Mouse (Mus musculus) kidney, adult 2 months (tissue): ENCODE results near the gene Rgs11. TPM values are rescaled to one million over a fixed set of nuclear protein-coding genes. Genes with fewer than 3 reads are reported as not detected.
A peak's percentile ranks its signal among the peaks of the same experiment; 100 is the strongest.

Source experiments
- DNase-seq: peaks from one replicate; pipeline ENCODE4 v3.0.0; 2021
- H3K27ac ChIP-seq: fragments of 200-500 bp; 2 replicates; pipeline ENCODE4 v1.5.1; 2012; ENCODE audit warnings: low read depth, low read length, control low read depth, inconsistent platforms; ENCODE audit not compliant: insufficient read depth
- H3K27me3 ChIP-seq: fragments of 200-500 bp; replicated peaks from 2 replicates; pipeline ENCODE4 v1.6.1; 2012; ENCODE audit warnings: mild to moderate bottlenecking, moderate library complexity, low read length, inconsistent platforms; ENCODE audit not compliant: control insufficient read depth, insufficient read depth
- H3K36me3 ChIP-seq: fragments of 200-500 bp; 2 replicates; pipeline ENCODE4 v1.6.1; 2012; ENCODE audit warnings: mild to moderate bottlenecking, moderate library complexity, low read length, inconsistent platforms; ENCODE audit not compliant: control insufficient read depth, insufficient read depth
- H3K4me1 ChIP-seq: fragments of 200-500 bp; 2 replicates; pipeline ENCODE4 v1.6.1; 2011; ENCODE audit warnings: low read length; ENCODE audit not compliant: control insufficient read depth, insufficient read depth
- H3K4me3 ChIP-seq: fragments of 200-500 bp; 2 replicates; pipeline ENCODE4 v1.5.1; 2011; ENCODE audit warnings: mild to moderate bottlenecking, low read depth, low read length, control low read depth; ENCODE audit not compliant: insufficient read depth
- CTCF ChIP-seq: fragments of 200-500 bp; conservative IDR thresholded peaks from 2 replicates; pipeline ENCODE4 v1.5.1; 2011; ENCODE audit warnings: low read depth, mild to moderate bottlenecking, control low read depth, low read length, moderate library complexity, mixed read lengths; ENCODE audit not compliant: insufficient read depth, insufficient read length
- POLR2A ChIP-seq: fragments of 200-500 bp; IDR thresholded peaks from one replicate; pipeline ENCODE4 v1.6.1; 2011; ENCODE audit warnings: low read depth, low read length, control low read depth
- WGBS: fragments of 180-500 bp; shearing (Covaris S2); methylation state at CpG from one replicate; pipeline ENCODE4 v1.1.7; 2018; 5-methylcytosine and 5-hydroxymethylcytosine counted together
- polyA plus RNA-seq: library from polyadenylated mRNA; depleted of rRNA; stranded (reverse); fragments of >200 nt; gene quantifications from 2 replicates; pipeline ENCODE4 v1.2.3, GENCODE M21; 2012

Gene Rgs11
- polyA plus RNA-seq, 1 experiment, result 25.0 TPM

- Histone ChIP-seq H3K4me3 (no peak overlapping the region), H3K27ac (no peak overlapping the region), H3K27me3 (no peaks in the 10 kb centered on the region), H3K4me1 (peaks cover 12% of the 10 kb centered on the region), H3K36me3 (no peaks in the 10 kb centered on the region; the same call in 1 of the 2 replicates)
- no peak for TF ChIP-seq POLR2A
- TF ChIP-seq CTCF, result no peak
- WGBS, result 95% methylated on average over 5 of the region's 5 CpGs
- DNase-seq, result no peak
Observed at GRCm38 (mm10) chr17:26229776-26230175, 27.0 kb downstream of the Rgs11 start.

DNA sequence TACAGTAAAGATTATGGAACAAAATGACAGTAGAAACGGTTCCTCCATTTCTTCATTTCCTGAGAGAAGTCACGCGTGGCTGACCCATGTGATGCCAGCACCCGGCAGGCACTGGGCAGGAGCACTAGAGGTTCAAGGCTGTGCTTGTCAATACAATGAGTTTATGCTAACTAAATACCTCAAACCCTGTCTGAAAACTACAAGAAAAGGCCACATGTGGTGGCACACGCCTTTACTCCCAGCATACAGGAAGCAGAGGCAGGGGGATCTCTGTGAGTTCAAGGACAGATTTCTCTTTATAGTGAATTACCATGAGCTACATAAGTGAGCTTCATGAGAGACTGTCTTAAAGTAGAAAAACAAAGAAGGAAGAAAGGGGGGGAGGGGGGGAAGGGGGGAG is 28.4 kb downstream of the Rgs11 start:
- TF ChIP-seq CTCF (no peak), POLR2A (no peak)
- Histone ChIP-seq H3K4me3 (no peak overlapping the region), H3K4me1 (peaks cover 4% of the 10 kb centered on the region), H3K36me3 (no peaks in the 10 kb centered on the region; the same call in 1 of the 2 replicates), H3K27me3 (no peaks in the 10 kb centered on the region), H3K27ac (no peak overlapping the region)
- DNase-seq, result no peak
- 65% methylated on average over 5 of the region's 5 CpGs for WGBS

DNA sequence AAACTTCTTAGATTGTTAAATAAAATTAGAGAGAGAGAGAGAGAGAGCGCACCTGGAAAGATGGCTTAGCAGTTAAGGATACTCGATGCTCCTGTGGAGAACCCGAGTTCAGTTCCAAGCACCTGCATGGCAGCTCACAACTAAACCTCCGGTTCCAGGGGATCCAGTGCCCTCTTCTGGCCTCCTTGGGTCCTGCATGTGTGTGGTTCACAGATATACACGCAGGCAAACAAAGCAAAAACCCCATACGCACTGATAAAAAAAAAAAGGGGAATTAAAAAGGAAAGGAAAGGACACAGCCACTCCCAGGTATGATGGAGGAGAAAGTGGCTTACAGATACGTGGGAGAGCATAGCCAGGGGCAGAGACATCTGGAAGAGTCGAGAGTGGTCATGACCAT is 30.1 kb downstream of the Rgs11 start:
- H3K4me1 ChIP-seq, result peaks cover 3% of the 10 kb centered on the region
- H3K27me3 ChIP-seq, result no peaks in the 10 kb centered on the region
- no peaks in the 10 kb centered on the region; the same call in 1 of the 2 replicates for H3K36me3 ChIP-seq
- WGBS, result 79% methylated on average over 8 of the region's 8 CpGs
- no peak for DNase-seq
- H3K27ac ChIP-seq, result no peak overlapping the region
- no peak overlapping the region for H3K4me3 ChIP-seq
- TF ChIP-seq POLR2A (no peak), CTCF (peak; percentile 45)

DNA sequence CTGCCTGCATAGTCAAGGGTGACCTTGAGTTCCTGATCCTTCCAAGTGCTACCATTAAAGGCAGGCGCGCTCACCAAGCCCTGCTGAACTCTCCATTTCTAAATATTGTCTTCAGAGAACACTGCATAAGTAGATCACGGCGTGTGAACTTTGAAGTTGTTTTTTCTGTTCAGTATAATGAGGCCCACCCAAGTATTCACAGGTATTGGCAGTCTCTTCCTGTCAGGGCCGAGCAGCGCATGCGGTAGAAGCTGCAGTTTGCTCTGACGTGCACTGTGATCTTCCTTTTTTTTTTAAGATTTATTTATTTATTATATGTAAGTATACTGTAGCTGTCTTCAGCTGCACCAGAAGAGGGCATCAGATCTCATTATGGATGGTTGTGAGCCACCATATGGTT is 31.6 kb downstream of the Rgs11 start:
- Histone ChIP-seq H3K36me3 (no peaks in the 10 kb centered on the region; the same call in 1 of the 2 replicates), H3K27ac (no peak overlapping the region), H3K4me3 (no peak overlapping the region), H3K4me1 (peaks cover 3% of the 10 kb centered on the region), H3K27me3 (no peaks in the 10 kb centered on the region)
- no peak for DNase-seq
- TF ChIP-seq CTCF (no peak), POLR2A (no peak)
- 78% methylated on average over 8 of the region's 8 CpGs for WGBS

DNA sequence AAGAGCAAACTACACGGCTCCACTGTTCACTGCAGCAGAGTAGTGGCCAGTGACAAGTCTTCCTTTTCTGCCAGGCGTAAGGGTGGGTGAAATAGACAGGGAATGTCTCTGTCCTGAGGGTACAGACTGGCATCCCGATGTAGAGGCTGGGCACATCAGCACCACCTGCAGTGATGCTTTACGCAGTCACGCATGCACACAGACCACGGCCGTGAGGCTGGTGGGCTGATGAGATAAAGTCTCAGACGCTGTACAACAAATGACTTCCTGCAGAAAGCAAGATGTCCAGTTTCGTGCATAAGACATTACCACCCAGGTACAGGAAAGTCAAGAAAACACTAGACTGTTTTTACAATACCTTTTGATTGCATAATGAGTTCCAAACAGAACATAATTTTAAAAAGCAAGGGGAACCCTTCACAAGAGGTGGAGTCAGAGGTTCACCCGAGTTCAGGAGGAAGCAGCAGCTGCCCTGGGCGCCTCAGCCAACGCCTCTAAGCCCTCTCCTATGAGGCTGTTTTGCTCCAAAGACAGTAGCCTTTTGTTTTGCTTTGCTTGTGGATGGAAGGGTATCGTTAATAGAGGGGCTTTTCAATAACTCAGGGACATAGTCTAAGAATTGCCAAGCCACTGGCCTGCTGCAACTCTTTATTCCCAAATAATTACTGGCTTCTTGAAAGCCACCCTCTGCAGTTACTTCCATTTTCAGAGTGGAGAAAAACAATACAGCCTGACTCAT is 32.5 kb downstream of the Rgs11 start:
- 65% methylated on average over 13 of the region's 13 CpGs for WGBS
- DNase-seq, result no peak
- no peak for TF ChIP-seq CTCF
- no peak for TF ChIP-seq POLR2A
- no peaks in the 10 kb centered on the region; the same call in 1 of the 2 replicates for H3K36me3 ChIP-seq
- H3K4me1 ChIP-seq, result peaks cover 3% of the 10 kb centered on the region
- no peak overlapping the region for H3K4me3 ChIP-seq
- H3K27me3 ChIP-seq, result no peaks in the 10 kb centered on the region
- H3K27ac ChIP-seq, result peak overlapping the region; percentile 35

- no peak overlapping the region for H3K27ac ChIP-seq
- H3K4me3 ChIP-seq, result no peak overlapping the region
- no peak for TF ChIP-seq CTCF
- no peak for TF ChIP-seq POLR2A
- no peak for DNase-seq
- no peaks in the 10 kb centered on the region for H3K27me3 ChIP-seq
- H3K4me1 ChIP-seq, result peaks cover 1% of the 10 kb centered on the region; the same call in 1 of the 2 replicates
- whole genome bisulfite sequencing, result 83% methylated on average over 10 of the region's 10 CpGs
- no peaks in the 10 kb centered on the region for H3K36me3 ChIP-seq
Observed at GRCm38 (mm10) chr17:26237667-26238066, 34.9 kb downstream of the Rgs11 start.

DNA sequence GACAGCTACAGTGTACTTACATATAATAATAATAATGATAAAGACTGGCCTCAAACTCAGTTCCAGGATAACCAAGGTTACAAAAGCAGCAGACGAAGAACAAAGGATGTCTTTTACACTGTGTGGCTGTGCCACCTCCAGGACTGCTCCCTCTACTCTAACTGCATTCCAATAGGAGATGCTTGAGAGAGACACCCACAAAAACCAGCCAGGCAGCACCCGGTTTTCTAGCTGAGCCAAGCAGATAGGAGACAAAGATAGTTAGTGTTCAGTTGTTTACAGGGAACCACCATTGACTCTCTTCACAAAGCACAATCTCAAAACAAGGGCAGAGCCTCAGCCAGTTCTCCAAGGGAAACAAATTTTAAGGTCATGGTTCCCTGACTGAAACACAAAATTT is 36.8 kb downstream of the Rgs11 start:
- 72% methylated on average over 2 of the region's 2 CpGs for WGBS
- no peak overlapping the region for H3K4me3 ChIP-seq
- DNase-seq, result no peak
- no peak overlapping the region for H3K27ac ChIP-seq
- no peaks in the 10 kb centered on the region for H3K36me3 ChIP-seq
- no peak for TF ChIP-seq CTCF
- TF ChIP-seq POLR2A, result no peak
- no peaks in the 10 kb centered on the region for H3K27me3 ChIP-seq
- H3K4me1 ChIP-seq, result peaks cover 8% of the 10 kb centered on the region; the same call in 1 of the 2 replicates
